Mouse (Mus musculus) MEL (cell line): ENCODE data around the gene Map1s.

Experiments used
- CTCF ChIP-seq, 3 experiments: IDR thresholded peaks in 2 of 3; conservative IDR thresholded peaks in 1 of 3; 2 replicates each; pipeline ENCODE4 v1.5.1; 2011 to 2012; ENCODE audit warnings: low read length in 3 of 3, low read depth in 2 of 3, mild to moderate bottlenecking in 2 of 3, improper control_type of control experiment in 1 of 3, inconsistent platforms in 1 of 3, mixed read lengths in 1 of 3, moderate library complexity in 1 of 3; ENCODE audit not compliant: control insufficient read depth in 1 of 3, insufficient read depth in 1 of 3, poor library complexity in 1 of 3, severe bottlenecking in 1 of 3
- POLR2A ChIP-seq, 2 experiments: IDR thresholded peaks; 2 replicates each; pipeline ENCODE4 v1.6.1; 2011 to 2012; ENCODE audit warnings: low read length in 2 of 2, mild to moderate bottlenecking in 2 of 2, control low read depth in 1 of 2, improper control_type of control experiment in 1 of 2, low read depth in 1 of 2, moderate library complexity in 1 of 2; ENCODE audit not compliant: control insufficient read depth in 1 of 2, insufficient read depth in 1 of 2, poor library complexity in 1 of 2
- TAL1 ChIP-seq: IDR thresholded peaks from 2 replicates; pipeline ENCODE4 v1.6.1; 2012; ENCODE audit warnings: mild to moderate bottlenecking, inconsistent platforms, low read length, moderate library complexity, mixed read lengths
- ZKSCAN1 ChIP-seq: IDR thresholded peaks from 2 replicates; pipeline ENCODE4 v1.6.1; 2012; ENCODE audit warnings: low read depth, mild to moderate bottlenecking, inconsistent platforms, low read length, improper control_type of control experiment, moderate library complexity

- TF ChIP-seq CTCF (IDR thresholded peaks at IDR 0.05 in 2 of 3, conservative IDR thresholded peaks at IDR 0.05 in 1 of 3; ENCODE audit: control insufficient read depth in 1 of 3, insufficient read depth in 1 of 3, low read depth in 2 of 3, low read length in 3 of 3, poor library complexity in 1 of 3, severe bottlenecking in 1 of 3) = no peak
- no peak for TF ChIP-seq ZKSCAN1
- no peak for TF ChIP-seq TAL1
- peak; percentile 5 to 78; a peak in 2 of 4 replicates for TF ChIP-seq POLR2A (IDR thresholded peaks at IDR 0.05; ENCODE audit: control insufficient read depth in 1 of 2, insufficient read depth in 1 of 2, low read depth in 1 of 2, low read length in 2 of 2, poor library complexity in 1 of 2)
Observed at GRCm38 (mm10) chr8:70865350-70866000, 40.3 kb upstream of the Map1s start.
